ENCODE assay signal across 8 mouse cellular contexts in genomic region chr7:40273459-40274072, GRCm38 (mm10).
DNase-seq lines count a peak whose midpoint lies in the region; ATAC-seq and TF ChIP-seq lines count a peak whose summit lies in the region.

No protein-coding gene starts in this region.

- no peak overlapping the region for H3K9ac ChIP-seq in heart, postnatal 0 days (replicated peaks; ENCODE audit: low read depth, low read length)
- H3K9ac ChIP-seq in liver, postnatal 0 days (replicated peaks): no peak overlapping the region

- no peaks in the 10 kb centered on the region for H3K4me1 ChIP-seq in heart, postnatal 0 days (ENCODE audit: control insufficient read depth, insufficient read depth)
- no peaks in the 10 kb centered on the region for H3K4me1 ChIP-seq in liver, postnatal 0 days (ENCODE audit: insufficient read depth)

- no peaks in the 10 kb centered on the region for H3K27me3 ChIP-seq in heart, postnatal 0 days (ENCODE audit: control insufficient read depth, insufficient read depth, low read length)
- no peaks in the 10 kb centered on the region for H3K27me3 ChIP-seq in liver, postnatal 0 days (ENCODE audit: insufficient read depth, low read length)

- no peak overlapping the region for H3K4me3 ChIP-seq in heart, postnatal 0 days (ENCODE audit: low read depth, low read length)
- H3K4me3 ChIP-seq in liver, postnatal 0 days (ENCODE audit: low read depth, low read length): no peak overlapping the region

- DNase-seq in 3T3-L1 (ENCODE audit: low read depth, low spot score): peak; percentile 64
- peak; percentile 61 for DNase-seq in ZHBTc4 (ENCODE audit: low read depth, low spot score)
- peak; percentile 75 for DNase-seq in embryo, embryonic 10.5 days (ENCODE audit: low spot score)
- peak; percentile 18 for DNase-seq in heart, postnatal 0 days (ENCODE audit: low spot score)
- peak; percentile 49 to 77 for DNase-seq in kidney, postnatal 25 days
- peak; percentile 21 for DNase-seq in liver, postnatal 0 days
- DNase-seq in right cerebral cortex, postnatal 14 days: peak; percentile 58
- DNase-seq in spleen, postnatal 14 days (ENCODE audit: low spot score in 2 of 2): no peak

- no peak for TF ChIP-seq EP300 in heart, postnatal 0 days (IDR thresholded peaks at IDR 0.05; ENCODE audit: low read depth)
- TF ChIP-seq EP300 in liver, postnatal 0 days (IDR thresholded peaks at IDR 0.05; ENCODE audit: low read depth): no peak

- no peak overlapping the region for H3K27ac ChIP-seq in heart, postnatal 0 days (ENCODE audit: low read depth)
- no peak overlapping the region for H3K27ac ChIP-seq in liver, postnatal 0 days (ENCODE audit: low read depth)

- no peak overlapping the region for H3K4me2 ChIP-seq in heart, postnatal 0 days (ENCODE audit: low read depth, low read length)
- H3K4me2 ChIP-seq in liver, postnatal 0 days (ENCODE audit: low read depth, low read length): no peak overlapping the region

- peak; percentile 82 for TF ChIP-seq CTCF in heart, postnatal 0 days (IDR thresholded peaks at IDR 0.05; ENCODE audit: low read depth)
- peak; percentile 68 for TF ChIP-seq CTCF in liver, postnatal 0 days (IDR thresholded peaks at IDR 0.05; ENCODE audit: low read depth)

- H3K36me3 ChIP-seq in heart, postnatal 0 days (replicated peaks; ENCODE audit: control insufficient read depth, insufficient read depth, low read length): no peaks in the 10 kb centered on the region
- H3K36me3 ChIP-seq in liver, postnatal 0 days (replicated peaks; ENCODE audit: insufficient read depth, low read length): no peaks in the 10 kb centered on the region

- WGBS in heart, postnatal 0 days: 2% methylated on average over 2 of the region's 2 CpGs
- 14% methylated on average over 2 of the region's 2 CpGs for WGBS in liver, postnatal 0 days (ENCODE audit: insufficient replicate concordance)

- no peak for ATAC-seq in heart, postnatal 0 days (ENCODE audit: insufficient read depth, low read depth)
- ATAC-seq in liver, postnatal 0 days: no peak

- no peaks in the 10 kb centered on the region for H3K9me3 ChIP-seq in heart, postnatal 0 days (replicated peaks; ENCODE audit: control insufficient read depth, low read length)
- H3K9me3 ChIP-seq in liver, postnatal 0 days (ENCODE audit: low read length): no peaks in the 10 kb centered on the region

Comparison
In these comparisons a context has a peak if more than half of its experiments do, and no peak if none do; other contexts are left out.
1. DNase-seq: peak in 3T3-L1 (single experiment), ZHBTc4 (single experiment), embryo, embryonic 10.5 days (single experiment), heart, postnatal 0 days (single experiment), kidney, postnatal 25 days (2 of 2), liver, postnatal 0 days (single experiment) and right cerebral cortex, postnatal 14 days (single experiment); none in spleen, postnatal 14 days (0 of 2).